Mouse (Mus musculus) hindbrain, embryonic 15.5 days (tissue): ENCODE results near the gene Olfr1380. TPM values are rescaled to one million over a fixed set of nuclear protein-coding genes. Genes with fewer than 3 reads are reported as not detected.
"Not testable (repeated sequence)": the region's sequence is repeated elsewhere in the genome, so short reads cannot be mapped to it uniquely, and the experiment has no call there.

Source experiments
- ATAC-seq: fragments of 200-750 bp; cut with Nextera tagmentation; 2 replicates; pipeline ENCODE4 v1.8.0; 2017; ENCODE audit warnings: low read depth, moderate number of reproducible peaks, moderate TSS enrichment; ENCODE audit not compliant: low FRiP score
- H3K27ac ChIP-seq: fragments of 300-500 bp; sonication (generic); replicated peaks from 2 replicates; pipeline ENCODE4 v1.5.1; 2015; ENCODE audit warnings: mild to moderate bottlenecking, inconsistent platforms
- H3K27me3 ChIP-seq: fragments of 300-500 bp; sonication (generic); 2 replicates; pipeline ENCODE4 v1.6.1; 2015; ENCODE audit warnings: control low read depth, inconsistent platforms
- H3K36me3 ChIP-seq: fragments of 300-500 bp; sonication (generic); 2 replicates; pipeline ENCODE4 v1.6.1; 2015; ENCODE audit warnings: control low read depth, inconsistent platforms
- H3K4me1 ChIP-seq: fragments of 300-500 bp; sonication (generic); replicated peaks from 2 replicates; pipeline ENCODE4 v1.6.1; 2015; ENCODE audit warnings: control low read depth, inconsistent platforms
- H3K4me2 ChIP-seq: fragments of 300-500 bp; sonication (generic); 2 replicates; pipeline ENCODE4 v1.6.1; 2015; ENCODE audit warnings: moderate library complexity, mild to moderate bottlenecking, inconsistent platforms
- H3K4me3 ChIP-seq: fragments of 300-500 bp; sonication (generic); 2 replicates; pipeline ENCODE4 v1.5.1; 2015; ENCODE audit warnings: mild to moderate bottlenecking, inconsistent platforms
- H3K9ac ChIP-seq: fragments of 300-500 bp; sonication (generic); 2 replicates; pipeline ENCODE4 v1.6.1; 2015; ENCODE audit warnings: inconsistent platforms
- H3K9me3 ChIP-seq: fragments of 300-500 bp; sonication (generic); 2 replicates; pipeline ENCODE4 v1.6.1; 2016; ENCODE audit warnings: control low read depth, inconsistent platforms
- WGBS: fragments of 180-500 bp; shearing (Covaris S2); methylation state at CpG from one replicate; pipeline ENCODE4 v1.1.7; 2015; 5-methylcytosine and 5-hydroxymethylcytosine counted together
- polyA plus RNA-seq: library from polyadenylated mRNA; unstranded; fragments of >200 nt; fragmentation: Nextera tagmentation; extraction: Ambion mirVana; gene quantifications from 2 replicates; pipeline ENCODE4 v1.2.1, GENCODE M21; 2015

Olfr1380 gene
- polyA plus RNA-seq, 1 experiment from 2014 or later, result not detected

- not testable (repeated sequence) for H3K36me3 ChIP-seq, H3K27ac ChIP-seq, H3K9me3 ChIP-seq, H3K4me1 ChIP-seq
- peaks cover 37% of the 10 kb centered on the region for H3K27me3 ChIP-seq
- peak within 1 kb of the TSS; percentile 79 for H3K4me2 ChIP-seq
- 0 out of 2 replicates have a peak within 1 kb of the TSS, but pooled peaks have one; percentile 25 for H3K9ac ChIP-seq
- peak within 1 kb of the TSS; percentile 46 for H3K4me3 ChIP-seq
- WGBS, result 8% methylated on average over 36 of the region's 61 CpGs
- ATAC-seq, result peak; percentile 72
Observed at GRCm38 (mm10) chr11:49608938-49609867, 52.5 kb downstream of the Olfr1380 start, which contains the start of gene Flt4. TSS of gene Flt4 (plus strand) at chr11:49609263.

- ATAC-seq, H3K9me3 ChIP-seq, H3K4me1 ChIP-seq, H3K36me3 ChIP-seq, H3K27ac ChIP-seq: not testable (repeated sequence)
- Histone ChIP-seq H3K9ac (0 out of 2 replicates have a peak overlapping the region, but pooled peaks have one; percentile 19), H3K27me3 (peaks cover 38% of the 10 kb centered on the region), H3K4me3 (peak overlapping the region; percentile 46), H3K4me2 (peak overlapping the region; percentile 79)
- WGBS, result 1% methylated on average over 47 of the region's 52 CpGs
Observed at GRCm38 (mm10) chr11:49609868-49610824, 53.5 kb downstream of the Olfr1380 start.

- not testable (repeated sequence) for H3K4me3 ChIP-seq, ATAC-seq, H3K27ac ChIP-seq, H3K4me1 ChIP-seq, H3K4me2 ChIP-seq, H3K36me3 ChIP-seq, H3K9me3 ChIP-seq, H3K9ac ChIP-seq
- WGBS, result 31% methylated on average over 3 of the region's 3 CpGs
- peaks cover 38% of the 10 kb centered on the region for H3K27me3 ChIP-seq
Observed at GRCm38 (mm10) chr11:49611349-49611748, 54.7 kb downstream of the Olfr1380 start.

GRCm38 (mm10) chr11:49612154-49612553 lies 55.5 kb downstream of the Olfr1380 start:
- Histone ChIP-seq H3K27ac (no peak overlapping the region), H3K4me3 (no peak overlapping the region), H3K27me3 (peaks cover 38% of the 10 kb centered on the region), H3K9me3 (no peaks in the 10 kb centered on the region), H3K4me1 (peaks cover 10% of the 10 kb centered on the region), H3K9ac (no peak overlapping the region), H3K36me3 (no peaks in the 10 kb centered on the region), H3K4me2 (no peak overlapping the region)
- 45% methylated on average over 3 of the region's 3 CpGs for WGBS
- ATAC-seq, result no peak

GRCm38 (mm10) chr11:49613349-49613748 lies 56.7 kb downstream of the Olfr1380 start:
- no peak overlapping the region for H3K27ac ChIP-seq
- H3K9ac ChIP-seq, result no peak overlapping the region
- no peak overlapping the region for H3K4me3 ChIP-seq
- no peaks in the 10 kb centered on the region for H3K9me3 ChIP-seq
- ATAC-seq, result no peak
- peaks cover 10% of the 10 kb centered on the region for H3K4me1 ChIP-seq
- peaks cover 29% of the 10 kb centered on the region for H3K27me3 ChIP-seq
- H3K4me2 ChIP-seq, result no peak overlapping the region
- H3K36me3 ChIP-seq, result no peaks in the 10 kb centered on the region
- WGBS, result 13% methylated on average over 10 of the region's 10 CpGs

Other genes starting within 250 kb of the Olfr1380 start
- not detected in 2 replicates for gene Olfr1391, start 234.1 kb upstream of the Olfr1380 start, polyA plus RNA-seq
- not detected in 2 replicates for gene Olfr1390, start 221.7 kb upstream of the Olfr1380 start, polyA plus RNA-seq
- gene Olfr1389, start 133.8 kb upstream of the Olfr1380 start, polyA plus RNA-seq, result not detected in 2 replicates
- gene Olfr1388, start 120.3 kb upstream of the Olfr1380 start, polyA plus RNA-seq, result 0.08 and 0.12 TPM in 2 replicates
- gene Olfr1387, start 101.5 kb upstream of the Olfr1380 start, polyA plus RNA-seq, result not detected in 2 replicates
- not detected in 2 replicates for gene Olfr1386, start 91.8 kb upstream of the Olfr1380 start, polyA plus RNA-seq
- not detected in 2 replicates for gene Olfr1385, start 67.8 kb upstream of the Olfr1380 start, polyA plus RNA-seq
- gene Olfr1384, start 50.2 kb upstream of the Olfr1380 start, polyA plus RNA-seq, result not detected in 2 replicates
- gene Olfr1383, start 37.2 kb upstream of the Olfr1380 start, polyA plus RNA-seq, result not detected in 2 replicates
- gene Olfr1382, start 28.6 kb upstream of the Olfr1380 start, polyA plus RNA-seq, result not detected in 2 replicates
- not detected in 2 replicates for gene Olfr1381, start 13.4 kb upstream of the Olfr1380 start, polyA plus RNA-seq
- gene Flt4, start 52.4 kb downstream of the Olfr1380 start, polyA plus RNA-seq, result 2.0 and 2.1 TPM in 2 replicates
- 0.36 and 0.56 TPM in 2 replicates for gene Scgb3a1, start 106.7 kb downstream of the Olfr1380 start, polyA plus RNA-seq
- 42.6 and 46.3 TPM in 2 replicates for gene Cnot6, start 155.8 kb downstream of the Olfr1380 start, polyA plus RNA-seq
- 6.4 and 6.8 TPM in 2 replicates for gene Gfpt2, start 237.3 kb downstream of the Olfr1380 start, polyA plus RNA-seq